Mouse (Mus musculus) cerebellum, postnatal 14 days (tissue): ENCODE measurements around the gene Fbxl18.
A peak's percentile ranks its signal among the peaks of the same experiment; 100 is the strongest.
"Not testable (repeated sequence)": the region's sequence is repeated elsewhere in the genome, so short reads cannot be mapped to it uniquely, and the experiment has no call there.

ENCODE experiments used
- DNase-seq, 2 experiments: peaks; one replicate each; pipeline ENCODE4 v3.0.0; 2021; ENCODE audit warnings: mixed read lengths in 2 of 2

Fbxl18 gene

DNA sequence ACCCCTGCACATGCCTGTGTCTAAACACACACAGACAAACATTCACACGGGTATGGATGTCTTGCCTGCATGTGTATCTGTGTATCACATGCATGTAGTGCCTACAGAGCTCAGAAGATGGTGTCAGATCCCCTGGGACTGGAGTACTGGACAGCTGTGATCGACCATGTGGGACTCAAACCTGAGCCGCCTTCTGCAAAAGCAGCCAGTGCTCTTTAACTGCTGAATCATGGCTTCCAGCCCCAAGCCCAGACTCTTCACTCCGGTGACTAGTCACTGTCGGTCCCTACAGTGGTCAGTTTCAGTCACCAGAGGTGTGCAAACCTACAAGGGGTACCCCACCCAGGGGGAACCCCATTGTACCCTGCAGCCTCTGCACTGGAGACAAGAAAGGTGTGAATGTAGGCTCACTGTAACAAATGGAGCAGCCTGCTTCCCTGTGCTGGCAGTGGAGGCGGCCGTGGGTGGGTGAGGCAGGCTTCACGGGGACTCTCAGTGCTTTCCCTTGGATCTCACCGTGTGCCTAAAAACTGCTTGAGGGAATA, 3.9 kb upstream of the Fbxl18 start:
- no peak for DNase-seq

DNA sequence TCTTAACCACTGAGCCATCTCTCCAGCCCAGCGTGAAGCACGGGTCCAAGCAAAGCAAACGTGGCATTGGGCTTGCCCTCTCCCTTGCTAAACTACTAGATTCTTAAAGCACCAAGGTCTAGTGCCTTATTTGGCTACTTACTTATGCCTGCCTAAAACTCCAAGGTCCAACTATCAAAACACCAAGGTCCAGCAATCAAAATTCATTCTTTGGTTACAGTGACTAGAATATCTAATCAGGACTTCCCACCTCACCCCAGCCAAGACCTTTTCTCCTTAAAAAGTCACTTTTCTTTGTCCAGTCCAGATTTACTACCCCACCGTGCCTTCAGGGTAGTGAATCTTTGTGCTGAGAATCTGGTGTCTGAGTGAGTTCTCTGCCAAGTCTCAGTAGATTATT, 3.1 kb upstream of the Fbxl18 start:
- DNase-seq = no peak

DNA sequence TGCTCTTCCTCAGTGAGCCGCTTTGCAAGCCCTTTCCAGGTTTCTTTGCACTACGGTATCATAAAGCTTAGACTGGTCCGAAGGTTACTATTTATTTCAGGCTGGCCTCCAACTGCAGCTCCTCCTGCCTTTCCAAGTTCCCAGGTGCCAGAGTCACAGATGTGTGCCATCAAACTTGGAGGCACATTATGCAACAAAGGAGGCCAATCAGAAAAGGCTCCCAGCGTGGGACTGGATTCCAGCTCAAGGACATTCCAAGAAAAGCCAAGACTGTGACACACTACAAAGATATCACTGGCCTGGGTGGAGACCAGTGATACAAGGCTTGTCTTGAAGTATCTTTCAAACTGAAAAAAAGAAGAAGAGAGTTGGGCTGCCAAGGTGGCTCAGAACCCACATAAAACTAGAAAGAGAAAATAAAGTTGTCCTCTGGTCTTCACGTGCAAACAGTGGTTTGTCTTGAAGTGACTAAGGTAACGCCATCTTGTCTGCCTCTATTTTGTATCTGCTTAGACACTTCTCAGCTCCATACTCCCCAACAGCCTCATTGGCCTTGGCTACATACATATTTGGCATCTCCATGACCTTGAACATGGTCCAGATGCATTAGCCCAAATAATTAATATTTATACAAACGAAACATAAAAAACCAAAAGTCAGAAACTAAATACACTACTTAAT, 2.5 kb upstream of the Fbxl18 start:
- DNase-seq = no peak

DNA sequence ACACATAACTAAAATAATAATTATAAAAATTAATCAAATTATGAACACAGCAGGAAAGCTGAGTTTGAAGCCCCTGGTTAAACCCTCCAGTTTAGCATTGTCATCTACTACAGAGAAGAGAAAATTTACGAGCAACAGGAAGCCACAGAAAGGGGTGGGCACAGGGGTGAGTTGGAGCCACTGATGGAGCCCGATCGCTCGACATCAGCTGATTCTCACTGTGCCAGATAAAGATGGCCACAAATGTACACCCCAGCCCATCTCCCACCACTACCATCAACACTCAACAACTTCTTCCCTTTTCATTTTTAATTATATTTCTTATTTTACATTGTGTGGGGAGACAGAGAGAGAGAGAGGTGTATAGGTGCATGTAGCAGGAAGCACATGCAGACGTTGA, 1.5 kb upstream of the Fbxl18 start:
- no peak for DNase-seq

DNA sequence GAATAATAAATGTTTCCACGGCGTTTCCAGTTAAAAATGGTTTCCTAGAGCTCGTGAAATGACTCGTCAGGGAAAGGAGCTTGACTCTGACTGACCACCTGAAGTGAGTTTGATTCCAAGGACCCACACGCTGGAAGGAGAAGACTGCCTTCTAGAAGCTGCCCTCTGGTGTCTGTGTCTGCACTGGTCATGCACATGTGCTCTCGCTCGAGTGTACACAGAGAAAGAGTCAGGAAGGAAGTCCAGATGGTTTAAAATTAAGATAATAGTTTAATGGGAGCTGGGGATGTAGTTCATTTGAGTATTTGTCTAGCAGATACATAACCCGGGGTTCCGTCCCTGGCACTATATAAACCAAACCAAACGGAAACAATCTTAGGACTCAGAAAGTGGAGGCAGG, 971 bp upstream of the Fbxl18 start:
- DNase-seq = no peak

DNA sequence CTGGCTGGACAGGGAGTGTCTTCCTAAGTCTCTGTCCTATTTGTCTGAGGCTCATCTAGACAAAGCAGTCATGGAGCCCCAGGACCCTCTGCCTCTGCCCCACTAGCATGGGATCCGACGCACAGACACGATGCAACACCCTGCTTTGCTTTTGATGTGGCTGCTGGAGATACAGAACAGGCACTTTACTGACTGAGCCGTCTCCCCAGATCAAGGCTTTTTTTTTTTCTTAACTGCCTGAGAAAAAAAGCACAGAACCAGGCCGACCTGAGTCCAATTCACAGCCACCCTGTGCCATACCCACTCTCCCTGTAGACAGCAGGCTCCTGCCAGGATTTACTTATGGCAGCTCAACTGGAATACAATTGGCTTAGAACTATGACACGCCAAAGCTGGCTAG, 3.8 kb downstream of the Fbxl18 start:
- DNase-seq = no peak

DNA sequence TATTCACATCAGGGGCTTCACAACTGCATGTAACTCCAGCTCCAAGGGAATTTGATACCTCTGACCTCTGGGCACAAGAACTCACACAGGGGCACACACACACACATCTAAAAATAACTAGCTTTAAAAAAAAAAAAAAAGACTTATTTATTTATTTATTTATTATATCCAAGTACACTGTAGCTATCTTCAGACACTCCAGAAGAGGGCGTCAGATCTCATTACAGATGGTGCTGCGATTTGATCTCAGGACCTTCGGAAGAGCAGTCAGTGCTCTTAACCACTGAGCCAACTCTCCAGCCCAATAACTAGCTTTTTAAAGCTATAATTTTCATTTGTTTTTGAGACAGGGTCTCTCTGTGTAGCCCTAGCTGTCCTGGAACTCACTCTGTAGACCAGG, 7.7 kb downstream of the Fbxl18 start:
- not testable (repeated sequence) for DNase-seq

DNA sequence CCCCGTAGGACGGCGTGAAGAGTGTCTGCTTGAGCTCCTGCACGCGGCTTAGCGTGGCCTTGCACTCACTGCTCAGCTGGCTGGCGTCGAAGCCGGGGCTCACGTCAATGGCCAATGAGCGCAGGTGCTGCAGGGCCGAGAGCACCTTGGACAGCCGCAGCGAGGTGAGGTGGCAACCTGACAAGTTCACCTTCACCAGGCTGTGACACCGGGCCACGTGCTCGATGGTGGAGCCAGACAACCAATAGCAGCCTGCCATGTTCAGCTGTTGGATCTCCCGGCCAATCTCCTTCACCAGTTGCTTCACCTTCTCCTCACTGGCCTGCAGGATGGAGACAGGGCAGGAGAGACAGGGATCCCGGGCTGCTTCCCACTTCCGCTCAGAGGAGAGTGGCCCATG, 8.5 kb downstream of the Fbxl18 start:
- no peak for DNase-seq

DNA sequence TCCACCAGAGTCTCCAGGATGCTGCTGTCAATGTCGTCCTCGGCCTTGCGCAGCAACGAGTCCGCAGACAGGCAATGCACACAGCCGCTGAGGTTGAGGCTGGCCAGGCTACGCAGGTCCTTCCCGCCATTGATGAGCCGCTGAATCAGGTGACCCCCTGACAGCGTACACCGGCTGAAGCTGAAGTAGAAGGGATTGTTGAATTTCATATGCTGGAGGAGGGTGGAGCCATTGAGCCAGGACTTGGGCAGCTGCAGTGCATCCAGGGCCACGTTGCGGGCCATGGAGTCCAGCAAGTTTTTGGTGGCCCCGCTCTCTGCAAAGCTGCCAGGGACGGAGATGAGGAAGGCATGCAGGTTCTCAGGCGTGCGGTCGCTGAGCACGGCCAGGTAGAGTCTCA, 9.0 kb downstream of the Fbxl18 start:
- DNase-seq = no peak

DNA sequence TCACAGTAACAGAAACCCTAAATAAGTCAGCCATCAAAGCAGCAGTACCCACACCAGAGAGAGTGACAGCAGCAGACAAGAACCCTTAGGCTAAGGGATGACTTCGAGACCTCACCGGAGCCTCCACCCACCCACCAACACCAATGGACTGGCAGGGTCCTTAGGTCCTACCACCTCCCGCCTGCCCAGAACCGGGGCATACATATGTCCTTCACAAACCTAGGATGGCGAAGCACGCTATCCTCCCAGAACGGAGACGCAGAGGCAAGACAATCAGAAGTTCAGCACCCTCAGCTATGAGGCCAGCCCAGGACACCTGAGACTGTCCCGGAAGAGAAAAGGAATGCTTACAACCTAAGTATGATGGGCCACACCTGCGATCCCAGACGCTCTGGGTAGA, 12.8 kb downstream of the Fbxl18 start:
- no peak for DNase-seq

DNA sequence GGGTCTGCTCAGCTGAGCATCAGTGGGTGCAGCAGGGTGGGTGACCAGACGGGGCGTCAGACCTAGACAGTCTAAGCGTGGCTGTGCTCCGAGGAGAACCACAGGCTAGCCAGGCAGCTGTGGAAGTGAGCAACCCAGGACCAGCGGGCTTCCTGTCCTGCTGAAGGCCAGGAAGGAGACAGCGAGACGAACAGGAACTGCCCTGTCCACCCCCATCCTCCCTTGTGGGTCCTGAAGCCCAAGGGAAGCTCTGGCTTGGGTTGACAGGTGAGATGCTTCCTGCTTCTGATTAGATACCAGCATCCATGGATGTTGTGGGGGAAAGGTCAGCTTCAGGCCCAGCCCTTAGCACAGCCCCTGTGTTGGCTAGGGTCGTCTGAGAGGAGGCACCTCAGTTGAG, 13.3 kb downstream of the Fbxl18 start:
- DNase-seq = no peak

DNA sequence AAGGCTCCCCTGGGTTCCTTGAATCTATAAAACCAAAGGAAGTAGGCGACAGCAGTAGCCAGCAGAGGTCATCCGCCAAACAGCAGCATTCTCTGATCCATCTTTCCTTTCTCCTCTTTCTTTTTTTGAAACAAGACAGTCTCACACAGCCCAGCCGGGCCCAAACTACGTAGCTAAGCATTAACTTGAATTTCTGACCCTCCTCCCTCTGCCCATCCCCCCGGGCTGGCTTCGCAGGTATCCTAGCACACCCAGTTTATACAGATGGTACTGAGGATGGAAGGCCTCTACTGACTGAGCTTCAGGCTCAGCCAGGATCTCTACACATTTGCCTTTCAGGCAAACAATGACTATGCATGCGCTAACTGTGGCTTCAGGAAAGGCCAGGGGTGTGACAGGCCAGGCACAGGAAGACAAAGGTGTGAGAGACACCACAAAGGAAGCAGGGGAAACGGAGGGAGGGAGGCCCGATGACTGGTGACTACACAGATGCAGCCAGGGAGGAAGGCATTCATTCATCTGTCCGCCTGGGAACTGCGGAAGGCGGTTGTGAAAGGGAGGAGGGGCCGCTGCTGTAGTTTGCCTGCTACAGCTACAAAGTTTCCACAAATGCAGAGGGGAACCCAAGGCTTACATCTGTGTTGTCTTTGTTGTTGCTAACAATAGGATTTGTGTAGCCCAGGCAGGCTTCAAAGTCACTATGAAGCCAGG, 14.3 kb downstream of the Fbxl18 start:
- DNase-seq = no peak

DNA sequence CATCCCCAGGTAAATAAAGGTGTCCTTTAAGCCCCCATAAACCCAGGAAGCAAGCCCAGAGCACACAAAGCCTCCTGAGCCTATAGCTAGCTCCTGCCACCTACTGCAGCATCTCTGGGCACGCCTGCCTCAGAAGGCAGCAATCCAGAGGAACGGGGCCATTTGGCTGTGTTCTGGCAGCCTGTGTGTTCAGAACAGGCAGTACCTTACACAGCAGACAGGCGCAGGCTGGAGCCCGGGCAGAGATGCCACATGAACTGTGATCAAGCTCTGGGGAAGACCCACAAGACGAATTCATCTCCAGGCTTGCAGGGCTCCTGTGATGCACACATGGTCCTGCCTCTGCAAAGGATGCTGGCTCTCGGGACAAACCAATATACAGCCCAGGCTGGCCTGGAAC, 15.0 kb downstream of the Fbxl18 start:
- peak; percentile 75 to 76 for DNase-seq

DNA sequence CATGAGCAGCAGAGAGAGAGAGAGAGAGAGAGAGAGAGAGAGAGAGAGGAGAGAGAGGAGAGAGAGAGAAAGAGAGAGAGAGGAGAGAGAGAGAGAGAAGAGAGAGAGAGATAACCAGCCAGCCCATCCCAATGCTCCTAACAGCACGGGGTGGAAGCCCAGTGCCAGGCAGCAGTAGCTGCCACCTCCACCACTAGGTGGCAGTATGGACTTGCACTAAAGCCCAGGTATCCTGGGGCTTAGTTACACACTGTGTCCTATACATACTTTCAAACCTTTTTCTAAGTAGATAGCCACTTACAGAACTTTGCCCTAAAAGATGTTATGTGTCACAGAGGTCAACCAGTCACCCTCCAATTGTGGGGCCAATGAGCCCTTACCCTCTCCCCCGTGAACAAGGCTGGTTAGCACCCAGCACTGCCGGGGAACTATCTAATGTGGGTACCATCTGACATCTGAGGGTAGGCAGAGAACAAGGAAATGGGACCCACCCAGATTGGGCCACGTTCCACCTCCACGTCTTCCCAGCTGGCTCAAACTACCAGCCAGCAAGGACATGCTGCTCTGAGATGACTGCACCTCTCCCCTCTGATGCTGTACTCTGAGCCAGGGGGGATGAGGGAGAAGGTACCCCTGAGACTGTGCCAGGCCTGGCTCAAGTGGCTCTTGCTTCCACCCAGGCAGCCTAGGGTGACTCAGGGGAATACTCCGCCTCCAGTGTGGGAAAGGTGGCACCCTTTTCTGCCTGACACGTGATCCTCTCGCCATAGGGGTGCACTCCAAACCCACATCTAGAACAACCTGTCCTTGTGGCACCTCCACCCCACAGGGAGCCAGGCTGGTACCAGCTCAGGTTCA, 15.7 kb downstream of the Fbxl18 start:
- peak; percentile 92 to 93 for DNase-seq

DNA sequence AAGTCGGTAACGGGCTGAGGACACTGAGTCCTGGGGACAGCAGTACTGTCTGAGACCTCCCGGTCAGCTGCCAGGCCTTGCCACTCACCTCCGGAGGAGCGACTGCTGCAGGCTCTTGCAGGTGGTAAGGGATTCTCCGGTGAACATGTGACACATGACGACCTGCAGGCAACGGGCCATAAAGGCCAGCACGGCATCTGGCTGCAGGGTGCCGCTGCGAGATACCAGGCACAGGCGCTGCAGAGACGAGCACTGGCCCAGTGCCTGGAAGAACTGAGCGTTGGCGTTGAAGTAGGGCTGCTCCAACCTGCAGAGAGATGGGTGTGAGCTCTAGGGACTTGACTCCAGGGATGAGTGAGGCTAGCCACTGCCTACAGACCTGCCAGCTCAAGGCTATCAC, 16.7 kb downstream of the Fbxl18 start:
- peak; percentile 66 to 68 for DNase-seq

DNA sequence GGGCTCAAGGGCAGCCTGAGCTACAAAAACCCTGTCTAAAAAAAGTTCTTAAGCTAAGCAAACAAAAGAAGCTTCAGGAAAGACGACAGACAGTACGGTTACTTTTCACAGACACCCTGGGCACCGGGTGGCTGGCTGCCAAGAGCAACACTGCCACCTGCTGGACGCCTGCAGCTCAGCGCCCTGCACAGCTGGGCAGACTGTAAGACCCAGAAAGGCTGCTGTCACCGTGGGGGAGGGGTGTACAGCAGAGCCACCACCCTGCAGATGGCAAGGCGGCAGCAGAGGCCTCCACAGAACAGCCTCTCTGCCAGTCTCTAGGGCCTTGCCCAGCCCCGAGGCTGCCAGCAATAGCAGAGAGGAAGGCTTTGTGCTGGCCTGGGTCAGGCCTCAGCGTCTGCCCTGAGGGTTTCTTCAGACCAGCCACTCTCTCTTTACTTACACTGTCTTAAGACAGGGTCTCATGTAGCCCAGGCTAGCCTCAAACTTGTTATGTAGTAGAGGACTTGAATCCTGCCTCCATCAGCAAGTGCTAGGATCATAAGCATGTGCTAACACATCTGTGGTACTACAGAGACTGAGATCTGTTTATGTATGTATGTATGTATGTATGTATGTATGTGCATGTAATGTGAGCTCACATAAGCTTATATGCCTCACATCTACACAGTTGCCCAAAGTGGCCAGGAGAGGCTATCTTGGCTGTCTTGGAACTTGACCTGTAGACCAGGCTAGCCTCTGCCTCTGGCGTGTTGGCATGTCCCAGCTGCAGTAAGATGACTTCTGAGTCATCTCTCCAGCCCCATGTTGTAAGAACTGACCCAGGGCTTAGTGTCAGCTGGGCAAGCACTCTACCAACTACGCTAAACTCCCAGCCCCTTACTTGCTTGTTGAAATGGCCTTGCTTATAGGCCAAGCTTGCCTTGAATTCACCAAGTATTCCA, 17.6 kb downstream of the Fbxl18 start:
- DNase-seq = peak; percentile 87 to 93

DNA sequence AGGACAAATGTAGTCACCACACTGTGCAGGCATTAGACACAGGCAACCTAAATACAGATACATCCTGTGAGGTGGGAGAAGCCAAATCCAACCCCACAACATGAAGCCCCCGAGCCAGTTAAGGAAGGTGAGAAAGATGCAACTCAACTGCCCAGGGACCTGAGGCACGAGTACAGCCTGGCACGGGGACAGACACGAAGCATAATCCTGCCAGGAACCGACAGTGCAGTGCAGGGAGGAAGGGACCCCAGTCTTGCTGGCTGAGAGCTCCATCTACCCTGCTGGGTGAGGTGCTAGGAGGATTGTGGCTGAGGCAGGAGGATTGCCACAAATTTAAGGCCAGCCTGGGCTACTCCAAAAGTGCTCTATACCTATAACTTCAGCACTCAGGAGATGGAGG, 18.3 kb downstream of the Fbxl18 start:
- DNase-seq = peak in 1 of 2 experiments; percentile 55

DNA sequence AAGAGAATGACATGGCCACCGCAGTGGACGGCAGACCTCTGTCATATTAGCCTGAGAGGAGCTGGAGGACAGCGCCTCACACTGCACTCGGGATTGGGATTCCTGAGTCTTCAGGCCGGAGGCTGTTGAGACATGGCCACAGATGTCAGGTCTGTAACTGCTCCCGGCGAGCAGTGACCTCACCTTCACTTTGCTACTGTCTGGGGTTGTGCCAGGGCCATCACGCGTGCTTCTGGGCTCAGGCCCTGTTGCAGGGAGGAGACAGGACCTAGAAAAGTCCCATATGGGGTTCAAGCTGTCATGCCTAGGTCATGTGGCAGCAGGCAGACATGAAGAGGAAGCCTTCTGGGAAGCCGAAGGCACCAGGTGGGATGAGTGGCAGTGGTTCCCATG, 19.7 kb downstream of the Fbxl18 start:
- DNase-seq = peak in 1 of 2 experiments; percentile 64

DNA sequence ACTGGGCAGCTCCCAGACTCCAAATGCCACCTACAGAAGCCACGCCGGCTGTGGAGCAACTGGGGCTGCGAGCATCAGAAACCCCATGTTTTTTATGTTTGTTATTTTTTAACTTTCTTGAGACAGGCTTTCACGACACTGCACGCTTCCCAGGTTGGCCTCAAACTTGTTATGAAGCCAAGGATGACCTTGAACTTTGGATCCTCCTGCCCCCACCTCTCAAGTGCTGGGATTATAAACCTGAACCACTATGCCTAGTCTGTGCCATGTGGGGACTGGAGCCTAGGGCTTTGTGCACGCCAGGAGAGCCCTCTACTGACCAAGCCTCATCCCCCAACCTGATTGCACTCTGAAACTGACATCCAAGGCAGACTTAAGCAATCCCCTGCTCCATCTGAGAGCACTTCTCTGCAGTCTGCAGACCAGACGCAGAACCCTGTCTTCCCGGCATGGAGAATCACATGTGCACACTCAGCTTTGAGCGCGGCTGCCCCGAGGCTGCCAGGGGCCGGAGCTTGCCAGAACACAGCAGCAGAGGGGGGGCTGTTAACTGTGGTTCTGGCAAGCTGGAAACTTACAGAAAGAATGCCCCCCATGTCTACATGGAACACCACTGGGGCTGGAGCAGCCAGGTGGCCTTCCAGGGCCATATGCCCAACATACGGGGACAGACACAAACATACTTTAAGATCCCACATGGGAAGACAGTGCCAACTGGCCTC, 20.3 kb downstream of the Fbxl18 start:
- peak; percentile 54 to 60 for DNase-seq

DNA sequence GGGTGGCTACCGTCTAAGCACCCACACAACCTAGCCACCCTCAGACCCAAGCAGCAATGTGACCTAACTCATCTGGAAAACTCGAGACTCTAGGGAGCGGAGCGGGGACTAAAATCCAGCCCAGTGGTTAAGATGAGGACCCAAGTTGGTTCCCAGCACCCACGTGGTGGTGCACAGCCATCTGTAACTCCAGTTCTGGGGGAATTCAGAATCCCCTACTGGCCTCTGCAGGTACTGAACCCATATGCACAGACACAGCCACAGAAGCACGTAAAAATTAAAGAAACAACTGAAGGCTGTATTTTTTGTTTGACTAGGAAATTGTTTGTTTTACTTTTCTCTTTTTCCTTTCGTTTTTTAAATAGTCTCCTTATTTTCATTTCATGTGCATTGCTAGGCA, 21.5 kb downstream of the Fbxl18 start:
- no peak for DNase-seq

DNA sequence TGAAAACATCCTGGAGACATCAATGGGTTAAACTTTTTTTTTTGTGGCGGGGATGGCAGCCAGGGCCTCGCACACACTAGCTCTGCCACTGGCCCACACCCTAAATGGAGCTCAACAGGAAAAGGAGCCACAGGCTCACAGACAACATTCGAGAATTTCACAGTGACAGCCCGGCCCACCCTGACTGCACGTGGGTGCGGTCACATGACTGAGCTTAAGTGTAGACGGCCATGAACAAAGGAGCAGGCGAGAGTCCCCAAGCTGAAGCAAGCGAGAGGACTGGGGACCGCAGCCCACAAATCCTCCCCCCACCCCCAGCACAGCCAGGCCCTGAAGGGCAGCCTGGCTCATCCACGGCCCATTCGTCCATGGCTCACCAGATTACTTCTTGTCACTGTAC, 23.5 kb downstream of the Fbxl18 start:
- DNase-seq = no peak

DNA sequence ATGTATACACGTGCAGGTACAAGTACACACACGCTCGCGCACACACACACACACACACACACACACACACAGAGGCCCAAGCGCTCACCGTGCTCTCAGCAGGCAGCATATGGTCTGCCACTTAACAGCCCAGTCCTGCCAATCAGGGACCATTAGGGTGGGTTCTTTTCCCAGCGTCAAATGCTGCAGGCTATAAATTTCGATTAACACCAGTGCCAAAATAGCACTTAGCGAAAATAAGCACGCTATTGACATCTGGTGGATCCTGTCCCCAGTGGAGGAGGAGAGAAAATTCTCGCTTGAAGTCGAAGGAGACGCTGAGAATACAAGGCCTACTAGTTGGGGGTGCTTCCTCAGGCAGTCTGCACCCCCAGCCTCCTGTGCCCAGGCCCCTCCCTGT, 25.8 kb downstream of the Fbxl18 start:
- DNase-seq = no peak
